Mouse (Mus musculus): Measurements from ENCODE around the gene Lamc1.

- TF ChIP-seq CTCF (IDR thresholded peaks at IDR 0.05; ENCODE audit: extremely low read depth, insufficient read length, insufficient replicate concordance, low read depth, low read length), result no peak
- no peak for TF ChIP-seq POLR2A (IDR thresholded peaks at IDR 0.05; ENCODE audit: low read depth, low read length)
Observed at GRCm38 (mm10) chr1:153287443-153287842, 45.1 kb downstream of the Lamc1 start.

Data from small intestine, adult 2 months (tissue).